Mouse (Mus musculus): ENCODE measurements at regions not wholly inside any gene's neighbourhood (a gene's known extent, or its start where the extent isn't known, plus 50 kb on each side); places are given as distances from the start of the nearest gene placed in this dataset.

DNA sequence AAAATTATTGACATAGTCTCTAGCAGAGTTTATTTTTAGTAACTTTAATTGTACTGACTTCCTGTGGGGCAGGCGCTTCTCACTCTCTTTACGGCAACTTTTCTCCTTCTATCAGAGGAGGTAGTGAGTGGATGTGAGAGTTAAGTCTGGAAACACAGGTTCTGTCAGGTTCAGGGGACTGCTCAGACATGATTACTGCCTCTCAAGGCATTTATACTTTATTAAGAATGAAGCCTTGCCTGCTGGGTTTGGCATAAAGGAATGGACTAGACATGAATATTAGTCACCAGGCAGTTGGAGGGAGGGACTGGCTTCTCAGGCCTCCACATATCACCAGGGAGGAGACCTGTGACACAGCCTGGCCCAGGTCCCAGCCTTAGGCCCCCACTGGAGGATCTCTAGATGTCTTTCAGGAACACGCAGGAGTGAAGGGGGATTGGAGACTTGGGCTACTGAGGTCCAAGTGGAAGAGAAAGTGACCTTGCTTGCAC, 58.2 kb upstream of the Tmem178 start:
- TF ChIP-seq CTCF (IDR thresholded peaks at IDR 0.05) (no peak), POLR2A (IDR thresholded peaks at IDR 0.05; ENCODE audit: insufficient read depth, low read depth, low read length) (no peak)

All from heart, adult 2 months (tissue).